Mouse (Mus musculus) NIH3T3 (cell line): ENCODE measurements around the gene Gm42906.

ENCODE experiments used
- DNase-seq: peaks from one replicate; pipeline ENCODE4 v3.0.0-alpha.2; 2012; ENCODE audit warnings: low read depth

Gene Gm42906

GRCm38 (mm10) chr5:151393821-151394662, 33.9 kb downstream of the Gm42906 start:
- DNase-seq: peak; percentile 57

DNA sequence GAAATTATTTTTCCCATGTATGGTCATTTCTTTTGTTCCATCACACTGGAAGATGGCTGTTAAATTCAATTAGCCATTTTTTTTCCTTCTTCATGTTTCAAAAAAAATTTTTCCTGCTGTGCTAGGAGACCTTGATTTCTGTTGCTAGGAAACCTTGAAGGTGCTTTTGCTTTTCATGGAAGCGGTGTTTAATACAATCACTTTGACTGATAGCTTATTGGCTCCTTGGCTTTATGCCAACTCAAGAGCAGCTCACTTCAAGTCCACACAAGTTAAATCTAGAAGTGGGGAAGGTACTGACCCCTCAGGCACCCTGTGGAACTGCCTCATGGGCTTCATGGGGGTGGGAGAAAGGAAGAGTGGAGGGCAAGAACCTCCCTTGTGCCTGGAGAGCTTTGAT, 38.1 kb downstream of the Gm42906 start:
- no peak for DNase-seq

DNA sequence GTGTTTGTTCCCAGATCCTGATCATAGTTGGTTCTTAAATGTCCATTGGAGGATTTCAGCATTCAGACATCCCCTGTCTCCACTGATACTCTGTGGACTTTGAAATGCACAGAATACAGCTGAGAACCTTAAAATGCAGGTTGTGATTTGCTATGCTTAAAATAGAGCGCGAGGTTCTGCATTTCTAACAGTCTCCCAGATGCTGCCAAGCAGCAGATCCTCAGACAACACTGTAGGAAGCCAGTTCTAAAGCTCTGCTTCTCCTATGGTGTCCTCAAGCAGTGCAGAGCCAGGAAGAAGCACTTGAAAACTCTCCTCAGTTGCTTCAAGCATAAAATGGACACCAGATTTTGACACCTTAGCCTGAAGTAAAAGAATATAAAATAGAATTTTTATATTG, 48.1 kb downstream of the Gm42906 start:
- no peak for DNase-seq

GRCm38 (mm10) chr5:151379210-151379609, 48.8 kb downstream of the Gm42906 start:
- no peak for DNase-seq

- peak; percentile 44 for DNase-seq
Observed at GRCm38 (mm10) chr5:151376931-151377330, 51.0 kb downstream of the Gm42906 start.

- DNase-seq: no peak
Observed at GRCm38 (mm10) chr5:151374825-151375224, 53.1 kb downstream of the Gm42906 start.

- DNase-seq: no peak
Observed at GRCm38 (mm10) chr5:151371130-151371529, 56.8 kb downstream of the Gm42906 start.

DNA sequence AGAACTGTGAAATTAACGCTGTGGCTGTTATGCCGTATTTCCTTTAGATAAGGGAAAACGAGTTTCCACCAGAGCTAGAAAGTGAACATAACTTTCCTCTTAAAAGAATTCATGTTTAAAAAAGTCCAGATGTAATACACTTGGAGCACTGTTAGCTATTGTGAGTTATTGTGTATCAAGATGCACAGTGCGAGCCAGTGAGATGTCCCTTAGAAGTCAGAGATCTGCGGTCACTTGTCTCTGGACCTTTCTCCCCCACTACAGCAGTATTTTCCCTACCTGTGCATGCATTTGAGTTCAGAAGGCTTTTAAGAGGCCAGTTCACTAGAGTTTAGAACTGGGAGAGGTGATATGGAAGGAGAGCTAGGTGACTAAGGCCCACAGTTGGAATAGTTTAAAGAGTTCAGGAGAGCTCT, 58.6 kb downstream of the Gm42906 start:
- peak; percentile 34 for DNase-seq

DNA sequence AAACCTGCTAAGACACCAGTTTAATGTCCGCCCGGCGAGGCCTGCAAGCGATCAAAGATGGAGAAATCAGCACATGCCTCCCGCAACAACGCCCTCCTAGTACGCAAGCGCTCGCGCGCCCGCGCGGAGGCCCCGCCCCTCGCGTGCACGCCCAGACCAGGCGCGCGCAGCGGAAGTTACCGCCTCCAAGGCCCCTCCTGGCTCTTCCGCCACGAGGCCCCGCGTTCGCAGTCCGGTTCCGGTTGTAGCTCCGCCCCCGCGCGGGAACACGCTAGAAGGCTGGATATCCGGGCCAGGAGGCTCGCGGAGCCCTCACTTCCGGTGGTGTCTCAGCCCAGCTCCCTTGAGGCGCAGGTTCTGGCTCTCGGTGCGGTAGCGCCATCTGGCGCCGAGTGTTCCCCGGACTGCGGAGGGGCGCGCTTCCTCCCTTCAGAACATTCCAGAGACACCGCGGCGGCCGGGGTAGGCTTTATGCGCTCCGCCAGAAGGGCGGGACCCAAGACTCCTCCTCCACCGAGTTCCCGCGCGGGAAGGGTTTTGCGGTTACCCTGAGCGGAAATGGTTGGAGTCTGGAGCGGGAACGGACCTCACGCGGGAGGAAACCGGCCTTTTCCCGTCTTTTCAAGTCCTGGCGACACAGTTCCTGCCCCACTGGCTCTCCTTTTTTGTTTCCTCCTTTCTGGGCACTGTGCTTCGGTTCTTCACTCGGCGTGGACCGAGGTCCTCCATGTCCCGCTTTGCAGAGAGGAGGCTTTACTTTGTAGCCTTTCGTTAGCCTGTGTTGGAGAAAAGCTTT, 59.4 kb downstream of the Gm42906 start:
- DNase-seq: peak; percentile 100

- peak; percentile 89 for DNase-seq
Observed at GRCm38 (mm10) chr5:151367881-151368394, 60.0 kb downstream of the Gm42906 start.

DNA sequence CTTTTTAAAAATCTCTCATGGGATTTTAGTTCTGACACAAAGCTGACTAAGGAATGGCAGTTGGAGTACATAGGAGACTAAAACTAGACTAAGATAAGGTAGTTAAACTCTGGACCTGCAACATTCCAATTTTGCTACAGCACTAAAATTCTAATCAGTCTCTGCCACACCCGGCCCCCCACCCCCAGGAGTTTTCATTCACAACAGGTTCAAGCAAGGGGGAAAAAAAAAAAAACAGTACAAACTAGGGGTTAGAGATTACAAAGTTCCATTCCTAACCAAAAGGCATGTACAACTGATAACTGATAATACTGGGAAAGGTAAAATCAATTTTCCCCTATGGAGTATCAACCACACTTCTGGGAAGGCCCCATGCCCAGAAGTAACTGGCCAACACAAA, 60.6 kb downstream of the Gm42906 start:
- DNase-seq: no peak

DNA sequence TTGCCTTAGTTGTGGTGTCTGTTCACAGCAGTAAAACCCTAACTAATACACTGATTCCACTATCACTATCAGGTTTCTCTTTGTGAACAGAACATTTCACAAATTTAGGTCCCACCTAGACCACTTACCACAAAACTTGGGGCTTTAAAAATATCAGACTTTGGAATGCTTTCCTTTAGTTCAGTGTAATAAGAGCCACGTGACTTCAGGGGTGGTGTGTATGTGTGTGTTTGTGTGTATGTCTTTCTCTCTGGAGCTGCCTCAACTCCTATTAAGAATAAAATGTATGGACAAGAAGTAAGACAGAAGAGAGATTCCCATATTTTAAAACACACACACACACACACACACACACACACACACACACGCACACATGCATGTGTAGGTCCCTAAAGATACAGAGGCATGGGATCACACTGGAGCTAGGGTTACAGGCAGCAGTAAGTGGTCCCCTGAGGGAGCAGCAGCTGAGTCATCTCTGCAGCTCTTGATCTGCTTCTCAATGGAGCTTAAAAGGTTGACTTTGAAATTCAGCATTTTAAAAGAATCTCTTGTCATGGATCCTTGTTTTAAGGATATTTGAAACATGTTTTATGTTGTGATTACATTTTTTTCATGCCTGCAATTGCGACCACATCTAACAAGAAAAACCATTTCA, 64.5 kb downstream of the Gm42906 start:
- DNase-seq: peak; percentile 69

- no peak for DNase-seq
Observed at GRCm38 (mm10) chr5:151349616-151350015, 78.3 kb downstream of the Gm42906 start.

DNA sequence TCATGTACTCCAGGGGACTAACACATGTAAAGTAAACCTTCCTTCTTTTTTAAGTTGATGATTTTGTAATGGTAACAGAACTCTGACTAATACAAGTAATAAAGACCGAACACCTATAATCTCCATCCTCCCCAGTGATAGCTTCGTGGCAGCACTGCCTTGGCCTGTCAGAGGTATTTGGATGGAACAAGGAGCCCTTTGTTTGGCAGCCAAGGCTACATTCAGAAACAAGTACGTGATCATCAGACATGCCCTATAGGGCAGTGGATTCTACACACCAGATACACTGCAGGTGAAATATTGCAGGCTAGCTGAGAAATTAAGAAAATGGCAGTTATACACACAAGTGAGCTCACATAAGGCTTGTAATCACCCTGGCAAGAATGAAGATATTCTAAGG, 79.5 kb downstream of the Gm42906 start:
- no peak for DNase-seq

DNA sequence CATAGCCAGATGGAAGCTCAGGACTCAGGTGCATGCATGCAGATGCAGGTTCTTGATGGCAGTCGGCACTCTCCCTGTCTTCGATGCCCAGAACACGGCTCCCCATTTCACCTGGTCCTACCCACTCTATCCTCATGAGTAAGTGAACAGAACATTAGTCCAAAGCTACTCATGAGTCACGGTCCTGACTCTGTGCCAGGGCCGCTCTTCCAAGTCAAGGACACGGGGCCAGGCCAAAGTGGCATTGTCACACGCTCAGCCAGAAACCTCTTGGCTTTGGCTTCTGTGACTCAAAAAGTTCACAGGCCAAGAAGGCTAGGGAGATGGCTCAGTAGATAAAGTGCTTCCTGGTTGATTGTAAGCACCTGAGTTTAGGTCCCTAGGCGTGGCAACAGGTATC, 81.3 kb downstream of the Gm42906 start:
- DNase-seq: peak; percentile 46

DNA sequence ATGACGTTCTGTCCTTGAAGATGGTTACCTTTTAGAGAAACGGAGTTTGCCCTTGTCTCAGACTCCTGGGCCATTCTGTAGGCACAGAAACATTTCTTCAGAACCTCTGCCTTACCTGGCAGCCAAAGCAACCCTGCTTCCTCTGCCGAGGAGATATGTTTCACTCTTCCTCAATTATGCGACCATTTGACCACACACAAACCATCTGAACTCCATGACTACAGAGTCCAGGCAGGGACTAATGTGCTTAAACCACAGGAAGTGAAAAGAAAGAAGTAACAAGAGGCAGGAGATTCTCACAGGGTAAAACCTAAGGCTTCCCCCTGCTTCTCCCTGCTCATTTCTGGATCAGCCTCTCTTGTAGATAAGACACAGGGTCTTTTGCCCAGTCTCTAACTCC, 83.2 kb downstream of the Gm42906 start:
- DNase-seq: no peak

DNA sequence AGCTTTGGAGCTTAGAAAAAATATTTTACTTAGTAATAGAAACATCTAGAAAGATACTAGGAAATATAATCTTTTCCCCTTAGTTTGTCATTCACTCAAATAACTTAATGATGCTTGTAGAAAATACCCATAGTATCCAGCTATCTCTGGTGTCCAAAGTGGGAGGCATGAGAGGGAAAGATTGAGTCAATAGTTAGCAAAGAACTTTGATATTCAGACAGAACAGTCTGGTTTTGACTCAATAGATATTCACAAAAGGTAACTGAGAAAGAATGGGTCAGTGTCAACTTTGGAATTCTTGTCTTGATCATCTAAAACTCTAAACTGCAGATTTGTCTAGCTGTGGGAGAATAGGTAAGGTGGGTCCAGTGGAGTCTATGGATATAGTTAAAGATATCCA, 94.3 kb downstream of the Gm42906 start:
- no peak for DNase-seq

- DNase-seq: no peak
Observed at GRCm38 (mm10) chr5:151333191-151333594, 94.8 kb downstream of the Gm42906 start.

- peak; percentile 75 for DNase-seq
Observed at GRCm38 (mm10) chr5:151315804-151316597, 112.0 kb downstream of the Gm42906 start.

- DNase-seq: no peak
Observed at GRCm38 (mm10) chr5:151300286-151300685, 127.7 kb downstream of the Gm42906 start.

- DNase-seq: no peak
Observed at GRCm38 (mm10) chr5:151299576-151299975, 128.4 kb downstream of the Gm42906 start.

GRCm38 (mm10) chr5:151298371-151298770, 129.6 kb downstream of the Gm42906 start:
- DNase-seq: no peak
